Mouse (Mus musculus) hindbrain, embryonic 12.5 days (tissue): ENCODE measurements around the gene Irf4. TPM values are rescaled to one million over a fixed set of nuclear protein-coding genes. Genes with fewer than 3 reads are reported as not detected.

Source experiments
- ATAC-seq: fragments of 200-750 bp; cut with Nextera tagmentation; 2 replicates; pipeline ENCODE4 v1.8.0; 2017; ENCODE audit warnings: moderate TSS enrichment; ENCODE audit not compliant: low FRiP score
- H3K27ac ChIP-seq: fragments of 300-500 bp; sonication (generic); 2 replicates; pipeline ENCODE4 v1.5.1; 2016; ENCODE audit warnings: mild to moderate bottlenecking
- H3K27me3 ChIP-seq: fragments of 300-500 bp; sonication (generic); 2 replicates; pipeline ENCODE4 v1.6.1; 2016; ENCODE audit warnings: mild to moderate bottlenecking
- H3K36me3 ChIP-seq: fragments of 300-500 bp; sonication (generic); 2 replicates; pipeline ENCODE4 v1.6.1; 2016; ENCODE audit warnings: mild to moderate bottlenecking
- H3K4me1 ChIP-seq: fragments of 300-500 bp; sonication (generic); 2 replicates; pipeline ENCODE4 v1.6.1; 2016
- H3K4me2 ChIP-seq: fragments of 300-500 bp; sonication (generic); replicated peaks from 2 replicates; pipeline ENCODE4 v1.6.1; 2016; ENCODE audit warnings: mild to moderate bottlenecking
- H3K4me3 ChIP-seq: fragments of 300-500 bp; sonication (generic); 2 replicates; pipeline ENCODE4 v1.5.1; 2016; ENCODE audit warnings: mild to moderate bottlenecking
- H3K9ac ChIP-seq: fragments of 300-500 bp; sonication (generic); 2 replicates; pipeline ENCODE4 v1.6.1; 2016; ENCODE audit warnings: mild to moderate bottlenecking, moderate library complexity
- H3K9me3 ChIP-seq: fragments of 300-500 bp; sonication (generic); replicated peaks from 2 replicates; pipeline ENCODE4 v1.6.1; 2016; ENCODE audit warnings: mild to moderate bottlenecking
- WGBS: fragments of 180-500 bp; shearing (Covaris S2); methylation state at CpG from one replicate; pipeline ENCODE4 v1.1.7; 2016; 5-methylcytosine and 5-hydroxymethylcytosine counted together
- polyA plus RNA-seq: library from polyadenylated mRNA; unstranded; fragments of >200 nt; fragmentation: Nextera tagmentation; extraction: Ambion mirVana; gene quantifications from 2 replicates; pipeline ENCODE4 v1.2.1, GENCODE M21; 2016

Irf4 gene
- polyA plus RNA-seq, 1 experiment from 2014 or later = 0.10 TPM

DNA sequence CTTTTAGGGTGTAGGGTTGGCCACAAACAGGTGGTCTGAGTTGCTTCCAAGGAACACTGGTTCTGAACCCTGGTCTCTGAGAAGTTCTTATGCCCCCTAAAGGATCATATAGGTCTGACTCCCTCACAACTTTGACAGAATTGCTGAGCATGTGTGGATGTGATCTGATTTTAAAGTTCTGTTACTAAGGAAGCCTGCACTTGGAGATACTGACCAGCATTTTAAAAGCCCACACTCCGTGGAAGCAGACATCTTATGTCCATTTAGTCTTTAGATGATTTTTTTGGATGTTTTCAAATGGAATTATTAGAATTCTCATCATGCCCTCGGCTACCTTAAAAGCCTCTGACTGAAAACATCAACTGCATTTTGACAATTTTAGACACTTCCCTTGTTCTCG, 6.6 kb downstream of the Irf4 start:
- ATAC-seq = no peak
- peaks cover 4% of the 10 kb centered on the region for H3K4me1 ChIP-seq
- H3K9ac ChIP-seq = no peak overlapping the region
- H3K27ac ChIP-seq = no peak overlapping the region
- H3K27me3 ChIP-seq = peaks cover 30% of the 10 kb centered on the region
- no peaks in the 10 kb centered on the region for H3K36me3 ChIP-seq
- H3K9me3 ChIP-seq = no peaks in the 10 kb centered on the region
- H3K4me3 ChIP-seq = no peak overlapping the region
- H3K4me2 ChIP-seq = no peak overlapping the region
- 80% methylated on average over 3 of the region's 3 CpGs for WGBS

GRCm38 (mm10) chr13:30755998-30756639, 7.1 kb downstream of the Irf4 start:
- no peaks in the 10 kb centered on the region for H3K9me3 ChIP-seq
- H3K9ac ChIP-seq = no peak overlapping the region
- 63% methylated on average over 9 of the region's 9 CpGs for WGBS
- peaks cover 24% of the 10 kb centered on the region for H3K27me3 ChIP-seq
- ATAC-seq = no peak
- no peaks in the 10 kb centered on the region for H3K4me1 ChIP-seq
- no peak overlapping the region for H3K27ac ChIP-seq
- no peak overlapping the region for H3K4me2 ChIP-seq
- no peaks in the 10 kb centered on the region for H3K36me3 ChIP-seq
- no peak overlapping the region for H3K4me3 ChIP-seq

GRCm38 (mm10) chr13:30757264-30757900, 8.4 kb downstream of the Irf4 start:
- Histone ChIP-seq H3K9ac (no peak overlapping the region), H3K4me1 (no peaks in the 10 kb centered on the region), H3K9me3 (no peaks in the 10 kb centered on the region), H3K27me3 (peaks cover 13% of the 10 kb centered on the region), H3K36me3 (no peaks in the 10 kb centered on the region), H3K4me2 (no peak overlapping the region), H3K4me3 (no peak overlapping the region), H3K27ac (no peak overlapping the region)
- 86% methylated on average over 14 of the region's 14 CpGs for WGBS
- ATAC-seq = no peak

DNA sequence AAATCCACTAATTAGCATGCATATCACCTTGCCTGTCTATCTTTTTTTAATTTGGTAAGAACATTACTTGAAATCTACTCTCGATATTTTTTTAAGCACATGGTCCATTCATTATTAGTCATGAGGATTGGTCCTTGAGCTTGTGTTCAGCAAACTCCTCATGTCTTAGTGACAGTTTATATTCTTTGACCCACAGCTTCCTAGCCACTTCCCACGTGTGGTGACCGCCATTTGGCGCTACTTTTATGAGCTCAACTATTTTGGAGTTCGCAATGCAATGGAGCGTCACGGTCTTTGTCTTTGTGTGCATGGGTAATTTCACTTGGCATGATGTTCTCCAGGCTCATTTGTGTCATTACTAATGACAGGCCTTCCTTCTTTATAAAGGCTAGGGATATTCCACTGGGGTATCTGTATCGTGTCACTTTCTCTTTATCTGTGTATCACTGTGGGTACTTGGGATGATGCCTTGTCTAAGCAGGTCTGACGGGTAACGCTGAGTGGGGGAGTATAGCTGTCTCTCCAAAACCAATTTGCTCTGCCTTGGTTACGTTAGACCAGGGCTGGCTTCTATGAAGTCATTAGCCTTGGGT, 9.9 kb downstream of the Irf4 start:
- Histone ChIP-seq H3K36me3 (no peaks in the 10 kb centered on the region), H3K9me3 (no peaks in the 10 kb centered on the region), H3K4me1 (no peaks in the 10 kb centered on the region), H3K27ac (no peak overlapping the region), H3K9ac (no peak overlapping the region), H3K4me2 (no peak overlapping the region), H3K4me3 (no peak overlapping the region), H3K27me3 (no peaks in the 10 kb centered on the region)
- ATAC-seq = no peak
- WGBS = 86% methylated on average over 11 of the region's 11 CpGs

DNA sequence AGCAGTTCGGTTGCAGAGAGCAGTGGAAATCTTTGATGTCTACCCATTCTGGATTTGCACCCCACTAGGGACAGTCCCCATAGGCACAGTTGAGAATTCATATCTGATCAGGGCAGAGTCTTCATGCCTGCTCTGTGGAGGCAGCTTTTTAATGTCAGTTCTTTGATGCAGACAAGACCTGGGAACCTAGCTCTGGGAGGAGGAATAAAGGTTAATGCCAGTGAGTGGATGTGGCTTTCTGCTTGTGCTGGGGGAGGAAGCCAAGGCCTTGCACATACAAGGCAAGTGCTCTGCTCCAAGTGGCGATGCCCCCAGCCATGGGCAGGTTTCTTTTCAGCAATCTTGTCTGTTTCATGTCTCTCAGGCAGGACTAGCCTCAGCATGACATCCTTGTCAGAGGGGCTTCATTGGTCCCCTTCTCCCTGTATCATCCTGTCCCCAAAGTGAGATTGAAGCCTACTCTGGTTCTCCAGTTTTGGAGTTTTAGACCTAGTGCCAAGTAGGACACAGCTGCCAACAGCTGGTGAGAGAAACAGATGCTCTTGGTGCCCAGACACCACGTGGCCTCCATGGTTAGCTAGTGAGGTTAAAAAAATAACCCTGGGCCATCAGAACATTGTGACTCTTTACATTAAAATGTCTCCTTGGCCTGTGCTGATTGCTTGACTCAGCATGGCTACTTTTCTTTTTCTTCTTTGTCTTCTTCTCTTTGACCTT, 11.5 kb downstream of the Irf4 start:
- no peaks in the 10 kb centered on the region for H3K9me3 ChIP-seq
- no peak overlapping the region for H3K4me3 ChIP-seq
- H3K4me2 ChIP-seq = no peak overlapping the region
- no peaks in the 10 kb centered on the region for H3K36me3 ChIP-seq
- ATAC-seq = no peak
- H3K27ac ChIP-seq = no peak overlapping the region
- WGBS = 72% methylated on average over 3 of the region's 3 CpGs
- no peak overlapping the region for H3K9ac ChIP-seq
- no peaks in the 10 kb centered on the region for H3K27me3 ChIP-seq
- H3K4me1 ChIP-seq = no peaks in the 10 kb centered on the region

- no peak for ATAC-seq
Observed at GRCm38 (mm10) chr13:30761151-30761631, 12.2 kb downstream of the Irf4 start.

GRCm38 (mm10) chr13:30762224-30762623, 13.2 kb downstream of the Irf4 start:
- Histone ChIP-seq H3K27ac (no peak overlapping the region), H3K36me3 (no peaks in the 10 kb centered on the region), H3K9me3 (no peaks in the 10 kb centered on the region), H3K9ac (no peak overlapping the region), H3K27me3 (no peaks in the 10 kb centered on the region), H3K4me1 (no peaks in the 10 kb centered on the region), H3K4me3 (no peak overlapping the region), H3K4me2 (no peak overlapping the region)
- ATAC-seq = no peak
- 84% methylated on average over 4 of the region's 4 CpGs for WGBS

More at GRCm38 (mm10) chr13:30761151-30761631, 12.2 kb downstream of the Irf4 start:
- Histone ChIP-seq H3K9ac (no peak overlapping the region), H3K4me1 (no peaks in the 10 kb centered on the region), H3K4me2 (no peak overlapping the region), H3K27ac (no peak overlapping the region), H3K4me3 (no peak overlapping the region), H3K27me3 (no peaks in the 10 kb centered on the region), H3K36me3 (no peaks in the 10 kb centered on the region), H3K9me3 (no peaks in the 10 kb centered on the region)
- 90% methylated on average over 8 of the region's 8 CpGs for WGBS

DNA sequence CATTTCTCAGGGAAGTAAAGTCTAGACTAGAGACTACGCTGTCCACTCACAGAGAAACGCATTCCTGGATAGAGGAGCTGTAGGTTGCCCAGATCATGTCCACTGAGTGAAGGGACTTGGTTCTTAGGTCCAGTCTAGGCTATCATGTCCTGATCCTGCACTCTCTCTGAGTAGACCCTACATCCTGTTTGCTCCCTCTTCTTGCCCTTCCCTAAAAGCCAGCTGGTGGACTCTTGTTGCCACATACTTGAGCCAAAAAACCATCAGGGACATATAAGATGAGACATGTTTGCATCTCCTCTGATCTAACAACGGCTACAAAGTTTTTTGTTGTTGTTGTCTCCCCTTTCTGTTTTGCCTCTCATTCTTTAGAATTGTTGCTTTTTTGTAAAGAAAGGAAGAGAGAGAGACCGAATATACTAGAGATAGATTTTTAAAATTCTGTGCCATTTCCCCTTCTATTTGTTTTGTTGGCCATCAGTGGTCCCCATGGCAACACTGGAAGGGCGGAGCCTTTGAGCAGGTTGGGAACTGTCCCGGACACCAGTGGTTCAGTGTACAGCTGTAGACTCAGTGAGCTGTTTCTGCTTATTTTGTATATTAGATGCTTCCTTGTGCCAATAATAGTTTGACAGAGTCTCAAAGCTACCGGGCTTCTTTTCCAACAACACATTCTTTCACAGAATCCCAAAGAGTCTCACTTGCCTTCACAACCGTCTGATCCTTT, 15.2 kb downstream of the Irf4 start:
- H3K9ac ChIP-seq = no peak overlapping the region
- no peak for ATAC-seq
- no peaks in the 10 kb centered on the region for H3K9me3 ChIP-seq
- H3K27me3 ChIP-seq = no peaks in the 10 kb centered on the region
- H3K4me3 ChIP-seq = no peak overlapping the region
- H3K27ac ChIP-seq = no peak overlapping the region
- WGBS = 79% methylated on average over 8 of the region's 8 CpGs
- H3K36me3 ChIP-seq = no peaks in the 10 kb centered on the region
- H3K4me2 ChIP-seq = no peak overlapping the region
- no peaks in the 10 kb centered on the region for H3K4me1 ChIP-seq

DNA sequence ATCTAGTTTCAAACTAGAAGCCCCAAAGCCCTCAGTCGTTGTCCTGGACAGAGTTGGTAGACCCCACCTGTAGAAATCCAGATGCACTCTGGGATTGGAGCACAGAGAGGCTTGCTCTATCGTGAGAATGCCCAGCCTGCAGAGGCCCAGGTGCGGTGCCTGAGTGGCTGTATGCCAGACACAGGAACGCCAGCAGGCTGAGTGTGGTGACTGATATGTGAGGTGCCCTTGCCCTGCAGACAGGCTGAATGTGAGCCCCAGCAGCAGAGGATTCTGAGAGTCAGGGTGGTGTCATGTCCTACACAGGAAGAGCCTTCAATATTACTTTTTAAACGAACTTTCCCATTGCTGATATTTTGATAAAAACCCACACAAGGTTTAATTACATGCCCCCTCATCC, 16.9 kb downstream of the Irf4 start:
- Histone ChIP-seq H3K4me3 (no peak overlapping the region), H3K27me3 (no peaks in the 10 kb centered on the region), H3K4me2 (no peak overlapping the region), H3K9me3 (no peaks in the 10 kb centered on the region), H3K27ac (no peak overlapping the region), H3K4me1 (no peaks in the 10 kb centered on the region), H3K9ac (no peak overlapping the region), H3K36me3 (no peaks in the 10 kb centered on the region)
- 79% methylated on average over 5 of the region's 5 CpGs for WGBS
- ATAC-seq = no peak

DNA sequence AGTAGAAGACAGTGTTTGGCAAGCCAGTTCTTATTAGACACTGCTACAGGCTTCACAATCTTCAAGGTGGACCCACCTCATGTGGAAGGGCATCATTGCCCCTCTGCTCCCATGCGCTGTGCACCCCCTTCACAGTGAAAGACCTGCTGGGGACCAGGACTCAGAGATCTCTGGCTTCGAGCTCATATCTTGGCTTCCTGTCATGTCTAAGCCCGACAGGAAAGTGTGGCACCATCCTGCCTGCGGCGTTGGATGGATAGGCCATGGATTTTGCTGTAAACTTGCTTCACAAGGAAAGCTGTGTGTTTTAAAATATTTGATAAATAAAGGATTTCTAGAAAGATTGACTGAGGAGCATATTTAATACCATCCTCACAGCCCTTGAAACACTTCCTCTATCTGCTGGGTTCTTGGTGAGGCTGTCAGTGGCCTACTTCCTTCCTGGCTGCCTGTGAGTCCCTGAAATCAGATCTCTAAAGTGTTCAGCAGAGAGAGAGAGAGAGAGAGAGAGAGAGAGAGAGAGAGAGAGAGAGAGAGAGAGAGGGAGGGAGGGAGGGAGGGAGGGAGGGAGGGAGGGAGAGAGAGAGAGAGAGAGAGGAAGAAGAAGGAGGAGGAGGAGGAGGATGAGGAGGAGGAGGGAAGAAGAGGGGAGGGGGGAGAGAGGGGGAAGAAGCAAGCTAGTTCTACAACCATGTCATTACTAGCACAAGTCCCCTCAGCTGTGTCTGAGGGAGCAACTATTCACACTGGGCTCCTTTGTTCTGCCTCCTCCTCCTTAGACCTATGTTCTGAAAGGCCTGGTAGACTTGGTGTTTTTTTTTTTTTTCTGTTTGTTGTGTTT, 17.8 kb downstream of the Irf4 start:
- no peak for ATAC-seq
- no peaks in the 10 kb centered on the region for H3K36me3 ChIP-seq
- no peak overlapping the region for H3K27ac ChIP-seq
- no peaks in the 10 kb centered on the region for H3K4me1 ChIP-seq
- H3K4me2 ChIP-seq = no peak overlapping the region
- 95% methylated on average over 5 of the region's 5 CpGs for WGBS
- H3K4me3 ChIP-seq = no peak overlapping the region
- H3K27me3 ChIP-seq = no peaks in the 10 kb centered on the region
- H3K9ac ChIP-seq = no peak overlapping the region
- no peaks in the 10 kb centered on the region for H3K9me3 ChIP-seq

GRCm38 (mm10) chr13:30767477-30768127, 18.6 kb downstream of the Irf4 start:
- Histone ChIP-seq H3K4me3 (no peak overlapping the region), H3K36me3 (no peaks in the 10 kb centered on the region), H3K9me3 (no peaks in the 10 kb centered on the region), H3K9ac (no peak overlapping the region), H3K4me2 (no peak overlapping the region), H3K27ac (no peak overlapping the region), H3K27me3 (no peaks in the 10 kb centered on the region), H3K4me1 (no peaks in the 10 kb centered on the region)
- ATAC-seq = no peak
- WGBS = 95% methylated on average over 6 of the region's 6 CpGs
